Mouse (Mus musculus): ENCODE data around the gene Zfp729a. TPM values are rescaled to one million over a fixed set of nuclear protein-coding genes. Genes with fewer than 3 reads are reported as not detected.
"Not testable (repeated sequence)": the region's sequence is repeated elsewhere in the genome, so short reads cannot be mapped to it uniquely, and the experiment has no call there.

The Zfp729a gene
- 3.0 and 4.7 TPM in 2 replicates for polyA plus RNA-seq (2016; fragmentation: Nextera tagmentation; extraction: Ambion mirVana)

DNA sequence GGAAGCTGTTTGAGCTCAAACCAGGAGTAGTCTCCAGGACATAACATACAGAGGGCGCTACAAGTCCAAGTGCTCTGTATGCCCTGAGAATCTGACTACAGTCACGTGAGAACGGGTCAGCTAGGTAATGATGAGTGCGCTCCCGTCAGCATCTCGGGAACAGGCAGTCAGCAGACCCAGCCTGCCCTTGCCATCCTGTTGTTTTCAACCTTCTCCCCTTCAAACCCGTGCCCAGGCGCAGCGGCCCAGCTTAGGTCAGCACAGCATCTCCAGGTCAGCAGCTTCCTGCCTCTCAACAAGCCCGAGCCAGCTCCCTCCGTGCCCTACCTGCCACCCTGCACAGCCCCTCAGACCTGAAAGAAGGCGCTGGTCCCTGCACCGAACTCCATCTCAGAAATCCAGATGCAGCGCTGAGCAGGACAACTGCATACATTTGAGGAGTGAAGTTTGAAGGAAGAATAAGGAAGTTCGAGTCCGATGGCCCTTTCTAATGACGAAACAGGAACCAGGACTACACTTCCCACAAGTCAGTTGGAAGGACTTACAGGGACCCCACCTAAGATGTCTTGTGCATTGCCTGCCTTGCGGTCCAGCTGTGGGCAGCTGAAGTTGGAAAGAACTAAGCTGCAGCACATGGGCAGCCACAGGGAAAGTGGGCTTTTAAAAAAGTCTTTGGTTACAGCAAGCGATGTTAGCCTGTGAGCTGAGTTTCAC is at the start of gene Zfp729a, which contains the start of gene Gm49345:
Zfp729a (minus strand) TSS at position 498 of the 714 bp plus-strand sequence.
Gm49345 (minus strand) TSS at position 476 of the 714 bp plus-strand sequence.
- H3K4me3 ChIP-seq, result peak within 1 kb of the TSS; percentile 83
- peak; percentile 99 for ATAC-seq (ENCODE audit: low FRiP score, low read depth)
- H3K27ac ChIP-seq (replicated peaks), result 0 out of 2 replicates have a peak within 1 kb of the TSS, but pooled peaks have one; percentile 22
- no peaks in the 10 kb centered on the region for H3K27me3 ChIP-seq
- H3K4me1 ChIP-seq, result 0 out of 2 replicates have a peak, but pooled peaks cover 2% of the 10 kb centered on the region
- WGBS, result under 1% methylated on average over 19 of the region's 19 CpGs
- H3K9me3 ChIP-seq, result no peaks in the 10 kb centered on the region
- peak within 1 kb of the TSS; percentile 49 for H3K4me2 ChIP-seq (replicated peaks)
- peak within 1 kb of the TSS; percentile 69 for H3K9ac ChIP-seq (replicated peaks)
- no peaks in the 10 kb centered on the region for H3K36me3 ChIP-seq

- no peak within 1 kb of the TSS for H3K4me3 ChIP-seq
- H3K4me1 ChIP-seq, result 0 out of 2 replicates have a peak, but pooled peaks cover 3% of the 10 kb centered on the region
- 83% methylated on average over 4 of the region's 4 CpGs for WGBS
- no peaks in the 10 kb centered on the region for H3K27me3 ChIP-seq
- H3K9me3 ChIP-seq, result no peaks in the 10 kb centered on the region
- H3K4me2 ChIP-seq (replicated peaks), result no peak within 1 kb of the TSS
- no peak for ATAC-seq (ENCODE audit: low FRiP score, low read depth)
- H3K36me3 ChIP-seq, result no peaks in the 10 kb centered on the region
- H3K27ac ChIP-seq (replicated peaks), result no peak within 1 kb of the TSS
- no peak within 1 kb of the TSS for H3K9ac ChIP-seq (replicated peaks)
Observed at GRCm38 (mm10) chr13:67686971-67687370, 49.4 kb upstream of the Zfp729a start, which contains the start of gene Zfp738. Gene Zfp738, minus strand, starts transcription at chr13:67687071.

- not testable (repeated sequence) for H3K4me1 ChIP-seq; H3K9me3 ChIP-seq; H3K27me3 ChIP-seq; H3K36me3 ChIP-seq; H3K27ac ChIP-seq (replicated peaks)
- 78% methylated on average over 2 of the region's 2 CpGs for WGBS
- 0 out of 2 replicates have a peak overlapping the region, but pooled peaks have one; percentile 75 for H3K9ac ChIP-seq (replicated peaks)
- peak; percentile 45; the same call in 1 of the 2 replicates for ATAC-seq (ENCODE audit: low FRiP score, low read depth)
- H3K4me3 ChIP-seq, result peak overlapping the region; percentile 76
- H3K4me2 ChIP-seq (replicated peaks), result peak overlapping the region; percentile 77
Observed at GRCm38 (mm10) chr13:67683841-67684240, 46.2 kb upstream of the Zfp729a start.

GRCm38 (mm10) chr13:67682959-67683735 is 45.6 kb upstream of the Zfp729a start:
- Histone ChIP-seq H3K4me2 (replicated peaks) (peak overlapping the region; percentile 77), H3K9ac (replicated peaks) (peak overlapping the region; percentile 75), H3K4me3 (peak overlapping the region; percentile 76)
- WGBS, result 15% methylated on average over 16 of the region's 16 CpGs
- not testable (repeated sequence) for H3K9me3 ChIP-seq; H3K36me3 ChIP-seq; H3K27ac ChIP-seq (replicated peaks); H3K27me3 ChIP-seq; H3K4me1 ChIP-seq
- peak; percentile 100 for ATAC-seq (ENCODE audit: low FRiP score, low read depth)

- Histone ChIP-seq H3K4me1 (no peaks in the 10 kb centered on the region), H3K4me2 (replicated peaks) (no peak overlapping the region), H3K27ac (replicated peaks) (no peak overlapping the region), H3K27me3 (no peaks in the 10 kb centered on the region), H3K4me3 (no peak overlapping the region), H3K9me3 (no peaks in the 10 kb centered on the region), H3K36me3 (peaks cover 6% of the 10 kb centered on the region), H3K9ac (replicated peaks) (no peak overlapping the region)
- 95% methylated on average over 2 of the region's 2 CpGs for WGBS
- no peak for ATAC-seq (ENCODE audit: low FRiP score, low read depth)
Observed at GRCm38 (mm10) chr13:67674902-67675301, 37.3 kb upstream of the Zfp729a start.

DNA sequence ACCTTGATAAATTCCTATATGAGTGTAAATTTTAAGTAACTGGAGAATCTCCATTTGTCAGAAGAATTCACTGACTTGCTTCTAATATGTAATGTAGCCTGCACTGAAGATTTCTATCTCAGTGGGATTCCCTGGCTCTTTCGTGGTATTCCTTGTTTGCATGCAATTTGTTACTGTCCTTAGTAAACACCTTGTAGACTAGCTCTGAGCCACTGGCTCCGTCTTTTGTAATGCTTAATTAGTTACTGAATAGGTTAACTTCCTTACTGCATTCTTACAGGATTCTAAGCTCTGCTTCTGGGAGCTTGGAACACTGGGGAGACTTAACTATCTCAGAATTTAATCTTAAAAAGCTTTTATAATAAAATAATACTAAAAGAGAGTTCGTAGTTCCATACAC is 14.9 kb upstream of the Zfp729a start:
- no peaks in the 10 kb centered on the region for H3K9me3 ChIP-seq
- 38% methylated on average over 3 of the region's 3 CpGs for WGBS

GRCm38 (mm10) chr13:67610108-67610507 is 27.5 kb downstream of the Zfp729a start:
- H3K4me3 ChIP-seq, result no peak overlapping the region
- ATAC-seq (ENCODE audit: low FRiP score, low read depth), result no peak
- no peak overlapping the region; the same call in 1 of the 2 replicates for H3K4me2 ChIP-seq (replicated peaks)
- WGBS, result 95% methylated on average over 4 of the region's 4 CpGs
- H3K9me3 ChIP-seq, result no peaks in the 10 kb centered on the region
- no peaks in the 10 kb centered on the region for H3K27me3 ChIP-seq
- peaks cover 6% of the 10 kb centered on the region; the same call in 1 of the 2 replicates for H3K4me1 ChIP-seq
- H3K36me3 ChIP-seq, result no peaks in the 10 kb centered on the region
- H3K27ac ChIP-seq (replicated peaks), result no peak overlapping the region
- H3K9ac ChIP-seq (replicated peaks), result no peak overlapping the region

More for the DNA sequence above, 14.9 kb upstream of the Zfp729a start:
- Histone ChIP-seq H3K36me3 (no peaks in the 10 kb centered on the region), H3K4me1 (no peaks in the 10 kb centered on the region), H3K9ac (replicated peaks) (no peak overlapping the region), H3K27me3 (no peaks in the 10 kb centered on the region), H3K27ac (replicated peaks) (no peak overlapping the region), H3K4me3 (no peak overlapping the region), H3K4me2 (replicated peaks) (no peak overlapping the region)
- no peak for ATAC-seq (ENCODE audit: low FRiP score, low read depth)

- no peaks in the 10 kb centered on the region for H3K27me3 ChIP-seq
- WGBS, result 3% methylated on average over 20 of the region's 20 CpGs
- H3K9me3 ChIP-seq, result no peaks in the 10 kb centered on the region
- peak within 1 kb of the TSS; percentile 58 for H3K4me2 ChIP-seq (replicated peaks)
- H3K4me1 ChIP-seq, result peaks cover 6% of the 10 kb centered on the region; the same call in 1 of the 2 replicates
- H3K9ac ChIP-seq (replicated peaks), result peak within 1 kb of the TSS; percentile 60
- peak; percentile 95 for ATAC-seq (ENCODE audit: low FRiP score, low read depth)
- H3K4me3 ChIP-seq, result peak within 1 kb of the TSS; percentile 75
- H3K36me3 ChIP-seq, result no peaks in the 10 kb centered on the region
- 0 out of 2 replicates have a peak within 1 kb of the TSS, but pooled peaks have one; percentile 58 for H3K27ac ChIP-seq (replicated peaks)
Observed at GRCm38 (mm10) chr13:67609066-67609876, 28.3 kb downstream of the Zfp729a start, which contains the start of gene Zfp729b. Gene Zfp729b, minus strand, starts transcription at chr13:67609707.

- Histone ChIP-seq H3K9ac (replicated peaks) (no peak overlapping the region), H3K9me3 (no peaks in the 10 kb centered on the region), H3K27me3 (no peaks in the 10 kb centered on the region), H3K27ac (replicated peaks) (no peak overlapping the region), H3K4me3 (no peak overlapping the region), H3K36me3 (no peaks in the 10 kb centered on the region), H3K4me2 (replicated peaks) (no peak overlapping the region), H3K4me1 (no peaks in the 10 kb centered on the region)
- WGBS, result 72% methylated on average over 5 of the region's 5 CpGs
- no peak for ATAC-seq (ENCODE audit: low FRiP score, low read depth)
Observed at GRCm38 (mm10) chr13:67572591-67573189, 64.9 kb downstream of the Zfp729a start.

Measured in midbrain, embryonic 12.5 days (tissue).